9 mouse cellular contexts compared by ENCODE assay signal in the genomic region with DNA sequence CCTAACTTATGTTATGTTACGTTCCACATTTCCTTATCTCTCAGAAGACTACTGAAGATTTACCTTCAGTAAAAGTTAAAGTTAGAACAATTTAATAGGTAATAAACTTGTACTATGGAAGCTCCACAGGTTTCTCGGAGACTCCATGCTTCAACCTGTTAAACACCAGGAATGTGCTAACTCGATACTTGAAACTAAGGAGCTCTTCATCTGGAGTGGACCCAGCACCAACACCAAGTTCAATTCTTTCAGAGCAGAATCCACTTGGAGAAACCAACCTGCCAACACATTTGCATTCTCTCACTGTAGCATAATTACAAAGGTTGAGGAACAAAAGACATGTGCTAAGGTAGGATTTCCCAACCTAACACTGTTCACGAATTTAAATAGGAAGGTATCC. TPM values are rescaled to one million over a fixed set of nuclear protein-coding genes. Genes with fewer than 3 reads are reported as not detected.
DNase-seq lines count a peak whose midpoint lies in the region; ATAC-seq and TF ChIP-seq lines count a peak whose summit lies in the region.
"Had no signal": no experiment of that assay in that cellular context is flagged by ENCODE, and none has a peak within 500 bp of the region (broad histone marks: within the 10 kb centered on the region; RNA-seq: fewer than 3 reads in every experiment).

No protein-coding gene starts in this region.

- no peaks in the 10 kb centered on the region for H3K27me3 ChIP-seq in neural tube, embryonic 11.5 days (ENCODE audit: control insufficient read depth, insufficient read depth, low read length)
- no peaks in the 10 kb centered on the region for H3K27me3 ChIP-seq in forebrain, postnatal 0 days (ENCODE audit: insufficient read depth, low read length)
- no peaks in the 10 kb centered on the region for H3K27me3 ChIP-seq in limb, embryonic 15.5 days

- H3K9me3 ChIP-seq in neural tube, embryonic 11.5 days (ENCODE audit: control insufficient read depth, low read length) = no peaks in the 10 kb centered on the region
- no peaks in the 10 kb centered on the region for H3K9me3 ChIP-seq in forebrain, postnatal 0 days (ENCODE audit: low read length)
- H3K9me3 ChIP-seq in limb, embryonic 15.5 days = no peaks in the 10 kb centered on the region

- no peak overlapping the region for H3K27ac ChIP-seq in neural tube, embryonic 11.5 days (ENCODE audit: low read depth, low read length)
- no peak overlapping the region for H3K27ac ChIP-seq in forebrain, postnatal 0 days (ENCODE audit: low read depth, low read length)
- H3K27ac ChIP-seq in limb, embryonic 15.5 days = no peak overlapping the region

- H3K4me2 ChIP-seq in neural tube, embryonic 11.5 days (ENCODE audit: low read depth) = peak overlapping the region; percentile 72; the same call in 1 of the 2 replicates
- peak overlapping the region; percentile 4; the same call in 1 of the 2 replicates for H3K4me2 ChIP-seq in forebrain, postnatal 0 days (ENCODE audit: low read depth)
- peak overlapping the region; percentile 49 for H3K4me2 ChIP-seq in limb, embryonic 15.5 days

- no peak overlapping the region for H3K9ac ChIP-seq in neural tube, embryonic 11.5 days (ENCODE audit: low read length)
- H3K9ac ChIP-seq in forebrain, postnatal 0 days = no peak overlapping the region
- 0 out of 2 replicates have a peak overlapping the region, but pooled peaks have one; percentile 8 for H3K9ac ChIP-seq in limb, embryonic 15.5 days

- no peak overlapping the region for H3K4me3 ChIP-seq in neural tube, embryonic 11.5 days (ENCODE audit: low read depth, low read length)
- H3K4me3 ChIP-seq in forebrain, postnatal 0 days (ENCODE audit: low read depth, low read length) = no peak overlapping the region
- peak overlapping the region; percentile 97; the same call in 1 of the 2 replicates for H3K4me3 ChIP-seq in limb, embryonic 15.5 days

- H3K4me1 ChIP-seq in neural tube, embryonic 11.5 days (ENCODE audit: control insufficient read depth, insufficient read depth, low read length) = peaks cover 4% of the 10 kb centered on the region; the same call in 1 of the 2 replicates
- peaks cover 6% of the 10 kb centered on the region; the same call in 1 of the 2 replicates for H3K4me1 ChIP-seq in forebrain, postnatal 0 days (ENCODE audit: insufficient read depth)
- H3K4me1 ChIP-seq in limb, embryonic 15.5 days = peaks cover 16% of the 10 kb centered on the region

- WGBS in neural tube, embryonic 11.5 days = 78% methylated on average over 4 of the region's 4 CpGs
- 76% methylated on average over 4 of the region's 4 CpGs for WGBS in forebrain, postnatal 0 days
- WGBS in limb, embryonic 15.5 days = 61% methylated on average over 4 of the region's 4 CpGs

- H3K36me3 ChIP-seq in neural tube, embryonic 11.5 days (ENCODE audit: control insufficient read depth, insufficient read depth, low read length) = peaks cover 7% of the 10 kb centered on the region
- H3K36me3 ChIP-seq in forebrain, postnatal 0 days (ENCODE audit: insufficient read depth) = peaks cover 34% of the 10 kb centered on the region
- H3K36me3 ChIP-seq in limb, embryonic 15.5 days = peaks cover 40% of the 10 kb centered on the region

- DNase-seq in neural tube, embryonic 11.5 days (ENCODE audit: low spot score) = no peak
- no peak for DNase-seq in neural tube, embryonic 10.5 days (ENCODE audit: extremely low spot score, low spot score)
- DNase-seq in forebrain, postnatal 0 days = no peak
- no peak for DNase-seq in spleen, postnatal 36 days (ENCODE audit: low spot score in 2 of 2)
- no peak for DNase-seq in left cerebral cortex, adult 9 months (ENCODE audit: low spot score in 2 of 2)
- DNase-seq in embryo, embryonic 10.5 days (ENCODE audit: low spot score) = no peak

- no peak for ATAC-seq in neural tube, embryonic 11.5 days (ENCODE audit: insufficient read depth, low FRiP score, low TSS enrichment)
- ATAC-seq in forebrain, postnatal 0 days = no peak
- ATAC-seq in limb, embryonic 15.5 days (ENCODE audit: insufficient number of reproducible peaks, low FRiP score, low TSS enrichment, low read depth) = no peak

- TF ChIP-seq CTCF in forebrain, postnatal 0 days (IDR thresholded peaks at IDR 0.05; ENCODE audit: low read depth) = no peak

RNA-seq across cellular contexts. Expression of a gene that starts 1.7 kb away (rescaled TPM):
- 738 and 767 TPM in 2 replicates for polyA plus RNA-seq in neural tube, embryonic 11.5 days (2014; fragmentation: Nextera tagmentation; extraction: Ambion mirVana)
- 435 and 523 TPM in 2 replicates for total RNA-seq in forebrain, postnatal 0 days (2014; rRNA removed)
- polyA plus RNA-seq in forebrain, postnatal 0 days (2015; fragmentation: Nextera tagmentation; extraction: Ambion mirVana) = 562 and 667 TPM in 2 replicates
- polyA plus RNA-seq in limb, embryonic 15.5 days (2015; fragmentation: Nextera tagmentation; extraction: Ambion mirVana) = 590 and 660 TPM in 2 replicates

RNA-seq across cellular contexts. Expression of a gene that starts 35.4 kb away (rescaled TPM):
- not detected in 2 replicates for polyA plus RNA-seq in neural tube, embryonic 11.5 days (2014; fragmentation: Nextera tagmentation; extraction: Ambion mirVana)
- total RNA-seq in forebrain, postnatal 0 days (2014; rRNA removed) = 1.0 TPM in 1 of 2 replicates, not detected in the other
- polyA plus RNA-seq in forebrain, postnatal 0 days (2015; fragmentation: Nextera tagmentation; extraction: Ambion mirVana) = not detected in 2 replicates
- not detected in 2 replicates for polyA plus RNA-seq in limb, embryonic 15.5 days (2015; fragmentation: Nextera tagmentation; extraction: Ambion mirVana)
- total RNA-seq: megakaryocyte-erythroid progenitor cell, adult 5-6 weeks had no signal
- polyA plus RNA-seq: thymus, postnatal 0 days had no signal

RNA-seq across cellular contexts. Expression of a gene that starts 38.9 kb away (rescaled TPM):
- 5.5 and 7.2 TPM in 2 replicates for polyA plus RNA-seq in neural tube, embryonic 11.5 days (2014; fragmentation: Nextera tagmentation; extraction: Ambion mirVana)
- 2.0 and 2.2 TPM in 2 replicates for total RNA-seq in forebrain, postnatal 0 days (2014; rRNA removed)
- polyA plus RNA-seq in forebrain, postnatal 0 days (2015; fragmentation: Nextera tagmentation; extraction: Ambion mirVana) = 0.62 and 0.86 TPM in 2 replicates
- 0.29 TPM in 2 replicates for polyA plus RNA-seq in limb, embryonic 15.5 days (2015; fragmentation: Nextera tagmentation; extraction: Ambion mirVana)
- total RNA-seq: megakaryocyte-erythroid progenitor cell, adult 5-6 weeks had no signal

RNA-seq across cellular contexts. Expression of a gene that starts 52.2 kb away (rescaled TPM):
- 35.7 and 36.5 TPM in 2 replicates for polyA plus RNA-seq in neural tube, embryonic 11.5 days (2014; fragmentation: Nextera tagmentation; extraction: Ambion mirVana)
- total RNA-seq in forebrain, postnatal 0 days (2014; rRNA removed) = 95.5 and 110 TPM in 2 replicates
- polyA plus RNA-seq in forebrain, postnatal 0 days (2015; fragmentation: Nextera tagmentation; extraction: Ambion mirVana) = 81.6 and 85.9 TPM in 2 replicates
- polyA plus RNA-seq in limb, embryonic 15.5 days (2015; fragmentation: Nextera tagmentation; extraction: Ambion mirVana) = 23.3 and 25.3 TPM in 2 replicates

RNA-seq across cellular contexts. Expression of a gene that starts 52.3 kb away (rescaled TPM):
- polyA plus RNA-seq in neural tube, embryonic 11.5 days (2014; fragmentation: Nextera tagmentation; extraction: Ambion mirVana) = 43.3 and 44.0 TPM in 2 replicates
- 27.5 and 33.5 TPM in 2 replicates for total RNA-seq in forebrain, postnatal 0 days (2014; rRNA removed)
- 16.5 and 22.0 TPM in 2 replicates for polyA plus RNA-seq in forebrain, postnatal 0 days (2015; fragmentation: Nextera tagmentation; extraction: Ambion mirVana)
- 26.4 and 26.9 TPM in 2 replicates for polyA plus RNA-seq in limb, embryonic 15.5 days (2015; fragmentation: Nextera tagmentation; extraction: Ambion mirVana)

Comparison
In these comparisons a context has a peak if more than half of its experiments do, and no peak if none do; other contexts are left out.
1. H3K4me2 ChIP-seq: peak in every context shown above with its lines; median percentile 72 in neural tube, embryonic 11.5 days; 49 in limb, embryonic 15.5 days; 4 in forebrain, postnatal 0 days.